Mouse (Mus musculus) forebrain, embryonic 14.5 days (tissue): ENCODE results near the gene Dbx1. TPM values are rescaled to one million over a fixed set of nuclear protein-coding genes. Genes with fewer than 3 reads are reported as not detected.

ENCODE experiments used
- ATAC-seq: fragments of 200-750 bp; cut with Nextera tagmentation; 2 replicates; pipeline ENCODE4 v1.8.0; 2017; ENCODE audit warnings: mild to moderate bottlenecking, moderate library complexity
- DNase-seq: peaks from one replicate; pipeline ENCODE4 v3.0.0-alpha.2; 2015; ENCODE audit warnings: low spot score
- H3K27ac ChIP-seq: fragments of 300-500 bp; sonication (generic); 2 replicates; pipeline ENCODE4 v1.5.1; 2014; ENCODE audit warnings: low read depth, mild to moderate bottlenecking, control low read depth, low read length, moderate library complexity
- H3K27me3 ChIP-seq: fragments of 300-500 bp; sonication (generic); replicated peaks from 2 replicates; pipeline ENCODE4 v1.6.1; 2014; ENCODE audit warnings: low read length, control low read depth, mixed read lengths; ENCODE audit not compliant: control insufficient read depth, insufficient read depth
- H3K36me3 ChIP-seq: fragments of 300-500 bp; sonication (generic); 2 replicates; pipeline ENCODE4 v1.6.1; 2014; ENCODE audit warnings: low read length, control low read depth; ENCODE audit not compliant: control insufficient read depth, insufficient read depth
- H3K4me1 ChIP-seq: fragments of 300-500 bp; sonication (generic); 2 replicates; pipeline ENCODE4 v1.6.1; 2014; ENCODE audit warnings: antibody characterized with exemption, low read length, control low read depth; ENCODE audit not compliant: control insufficient read depth, insufficient read depth
- H3K4me2 ChIP-seq: fragments of 300-500 bp; sonication (generic); 2 replicates; pipeline ENCODE4 v1.6.1; 2014; ENCODE audit warnings: mild to moderate bottlenecking, control low read depth, low read length
- H3K4me3 ChIP-seq: fragments of 300-500 bp; sonication (generic); 2 replicates; pipeline ENCODE4 v1.5.1; 2014; ENCODE audit warnings: low read depth, low read length, control low read depth
- H3K9ac ChIP-seq: fragments of 300-500 bp; sonication (generic); 2 replicates; pipeline ENCODE4 v1.6.1; 2014; ENCODE audit warnings: mild to moderate bottlenecking, low read length, control low read depth, moderate library complexity
- H3K9me3 ChIP-seq: fragments of 300-500 bp; sonication (generic); replicated peaks from 2 replicates; pipeline ENCODE4 v1.6.1; 2016; ENCODE audit warnings: low read length, control low read depth, mixed read lengths; ENCODE audit not compliant: control insufficient read depth
- WGBS: fragments of 180-500 bp; shearing (Covaris S2); extraction: QIAGEN DNeasy Blood & Tissue Kit; methylation state at CpG from one replicate; pipeline ENCODE4 v1.1.7; 2014; 5-methylcytosine and 5-hydroxymethylcytosine counted together
- polyA plus RNA-seq: library from polyadenylated mRNA; unstranded; fragments of >200 nt; fragmentation: Nextera tagmentation; extraction: Ambion mirVana; gene quantifications from 2 replicates; pipeline ENCODE4 v1.2.1, GENCODE M21; 2014

The Dbx1 gene
- polyA plus RNA-seq, 1 experiment from 2014 or later = 3.8 TPM

DNA sequence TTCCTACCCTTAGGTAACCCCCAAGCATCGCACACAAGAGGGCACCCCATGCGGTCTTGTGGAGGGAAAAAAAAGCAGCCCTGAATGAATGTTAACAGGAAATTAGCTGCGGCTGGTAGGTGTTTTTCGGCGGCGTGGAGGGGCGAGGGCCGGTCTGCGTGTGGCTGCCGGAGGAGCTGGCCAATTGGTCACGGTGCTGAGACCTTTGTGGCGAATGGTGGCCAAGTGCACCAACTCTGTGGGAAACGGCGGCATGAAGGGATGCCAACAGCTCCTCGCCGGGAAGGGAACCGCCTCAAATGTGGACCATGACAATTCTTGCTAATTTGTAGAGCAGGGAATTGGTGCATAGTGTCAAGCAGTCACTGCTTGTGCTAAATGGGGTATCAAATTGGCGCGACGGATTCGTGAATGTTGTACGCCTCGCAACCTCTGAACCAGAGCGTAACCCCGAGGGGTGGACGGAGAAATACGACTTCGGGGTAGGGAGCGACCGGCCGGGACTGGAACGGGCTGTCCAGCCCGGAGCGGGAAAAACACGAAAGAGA is 1.5 kb downstream of the Dbx1 start:
- Histone ChIP-seq H3K9ac (no peak overlapping the region), H3K27ac (no peak overlapping the region), H3K4me1 (peaks cover 11% of the 10 kb centered on the region), H3K4me2 (peak overlapping the region; percentile 47; the same call in 1 of the 2 replicates), H3K36me3 (no peaks in the 10 kb centered on the region), H3K27me3 (peaks cover 81% of the 10 kb centered on the region), H3K9me3 (no peaks in the 10 kb centered on the region), H3K4me3 (peak overlapping the region; percentile 6; the same call in 1 of the 2 replicates)
- ATAC-seq (no peak), DNase-seq (no peak)
- WGBS = 0% methylated on average over 35 of the region's 35 CpGs

DNA sequence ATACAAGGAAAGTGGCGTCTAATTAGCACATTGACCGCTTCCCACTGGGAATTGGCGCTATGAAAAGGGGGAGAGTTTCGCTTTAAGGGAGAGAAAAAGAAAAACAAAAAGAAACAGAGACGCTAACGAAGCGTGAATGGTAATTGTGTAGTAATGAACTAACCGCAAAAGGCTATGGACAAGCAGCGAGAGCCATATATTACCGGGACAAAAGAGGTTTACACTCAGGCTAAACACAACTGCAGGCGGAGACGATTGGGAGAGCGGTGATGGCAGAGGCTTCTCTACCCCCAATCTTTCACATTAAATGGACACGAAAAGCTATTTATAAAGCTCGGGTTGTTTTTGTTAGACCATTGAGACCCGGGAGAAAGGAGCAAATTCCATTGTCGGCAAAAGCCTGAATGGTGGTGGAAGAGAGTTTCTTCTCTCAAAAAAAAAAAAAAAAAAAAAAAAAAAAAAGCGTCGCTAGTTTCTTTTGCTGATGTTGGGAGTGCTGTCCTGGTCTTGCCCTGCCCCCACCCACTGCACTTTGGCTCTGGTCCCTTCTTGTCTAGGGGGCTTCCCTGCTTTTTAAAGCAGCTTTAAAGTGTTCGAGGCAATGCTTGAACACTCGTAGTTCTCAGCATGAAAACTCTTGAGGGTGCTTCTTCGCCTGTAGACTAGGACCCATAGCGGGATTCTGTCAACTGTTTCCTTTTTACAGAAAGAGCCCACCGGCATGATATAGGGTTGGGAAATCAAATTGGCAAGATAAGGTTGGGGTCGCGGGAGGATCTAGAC is 2.2 kb downstream of the Dbx1 start:
- Histone ChIP-seq H3K27ac (no peak overlapping the region), H3K4me1 (peaks cover 11% of the 10 kb centered on the region)
- ATAC-seq = peak; percentile 56; the same call in 1 of the 2 replicates

DNA sequence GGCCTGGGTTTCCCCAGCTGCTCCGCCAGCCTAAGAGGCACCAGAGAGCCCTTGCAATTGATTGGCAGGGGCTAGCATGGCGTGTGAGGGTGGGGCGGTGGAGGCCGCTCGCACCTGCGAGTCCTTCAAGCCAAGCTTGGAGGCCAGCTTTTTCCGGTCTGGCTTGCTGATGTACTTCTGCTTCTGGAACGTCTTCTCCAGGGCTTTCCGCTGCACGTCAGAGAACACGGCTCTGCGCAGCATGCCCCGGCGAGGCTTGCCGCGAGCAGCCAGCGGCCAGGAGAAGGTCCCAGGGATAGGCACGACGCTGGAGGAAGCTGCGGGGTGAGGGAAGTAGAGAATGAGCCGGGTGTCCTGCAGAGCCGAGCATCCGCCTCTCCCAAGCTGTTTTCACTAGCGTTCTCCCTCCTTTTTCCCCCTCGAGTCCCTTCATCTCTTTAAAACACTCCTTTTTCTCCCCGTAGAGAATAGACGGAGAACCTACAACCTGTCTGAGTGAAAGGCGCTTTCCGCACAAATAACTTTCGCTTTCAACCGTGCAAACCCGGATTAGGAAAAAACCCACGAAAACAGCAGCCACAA is 3.2 kb downstream of the Dbx1 start:
- under 1% methylated on average over 33 of the region's 33 CpGs for WGBS
- H3K9ac ChIP-seq = peak overlapping the region; percentile 38; the same call in 1 of the 2 replicates

More for the DNA sequence above, 2.2 kb downstream of the Dbx1 start:
- Histone ChIP-seq H3K9ac (no peak overlapping the region), H3K4me3 (peak overlapping the region; percentile 17), H3K27me3 (peaks cover 79% of the 10 kb centered on the region), H3K36me3 (no peaks in the 10 kb centered on the region), H3K4me2 (peak overlapping the region; percentile 47), H3K9me3 (no peaks in the 10 kb centered on the region)
- peak; percentile 84 for DNase-seq
- under 1% methylated on average over 26 of the region's 26 CpGs for WGBS

DNA sequence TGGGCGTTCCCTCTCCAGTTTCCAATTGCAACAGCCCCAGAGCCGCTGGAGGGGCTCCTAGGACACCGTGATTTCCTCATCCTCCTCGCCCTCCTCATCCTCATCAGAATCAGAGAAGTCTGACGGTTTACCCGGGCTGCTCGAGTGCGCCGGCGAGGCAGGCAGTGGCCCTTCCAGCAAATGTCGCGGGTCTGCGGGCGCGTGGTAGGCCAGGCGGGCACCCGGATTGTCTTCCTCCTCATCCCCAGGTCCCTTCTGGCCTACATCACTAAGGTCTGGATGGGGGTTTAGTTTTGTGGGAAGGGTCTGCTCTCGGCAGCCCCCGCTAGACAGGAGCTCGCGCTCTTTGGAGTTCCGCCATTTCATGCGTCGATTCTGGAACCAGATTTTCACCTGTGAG is 4.3 kb downstream of the Dbx1 start:
- ATAC-seq (no peak), DNase-seq (no peak)
- H3K9me3 ChIP-seq = no peaks in the 10 kb centered on the region
- H3K9ac ChIP-seq = no peak overlapping the region
- H3K4me3 ChIP-seq = no peak overlapping the region
- peaks cover 85% of the 10 kb centered on the region for H3K27me3 ChIP-seq
- no peak overlapping the region for H3K27ac ChIP-seq
- peaks cover 11% of the 10 kb centered on the region for H3K4me1 ChIP-seq
- H3K4me2 ChIP-seq = no peak overlapping the region
- no peaks in the 10 kb centered on the region for H3K36me3 ChIP-seq
- WGBS = 4% methylated on average over 24 of the region's 24 CpGs

More for the DNA sequence above, 3.2 kb downstream of the Dbx1 start:
- H3K27ac ChIP-seq = no peak overlapping the region
- DNase-seq (peak; percentile 51), ATAC-seq (peak; percentile 35)
- peak overlapping the region; percentile 47 for H3K4me2 ChIP-seq
- peaks cover 77% of the 10 kb centered on the region for H3K27me3 ChIP-seq
- peaks cover 11% of the 10 kb centered on the region for H3K4me1 ChIP-seq
- no peaks in the 10 kb centered on the region for H3K9me3 ChIP-seq
- H3K36me3 ChIP-seq = no peaks in the 10 kb centered on the region
- peak overlapping the region; percentile 17 for H3K4me3 ChIP-seq

DNA sequence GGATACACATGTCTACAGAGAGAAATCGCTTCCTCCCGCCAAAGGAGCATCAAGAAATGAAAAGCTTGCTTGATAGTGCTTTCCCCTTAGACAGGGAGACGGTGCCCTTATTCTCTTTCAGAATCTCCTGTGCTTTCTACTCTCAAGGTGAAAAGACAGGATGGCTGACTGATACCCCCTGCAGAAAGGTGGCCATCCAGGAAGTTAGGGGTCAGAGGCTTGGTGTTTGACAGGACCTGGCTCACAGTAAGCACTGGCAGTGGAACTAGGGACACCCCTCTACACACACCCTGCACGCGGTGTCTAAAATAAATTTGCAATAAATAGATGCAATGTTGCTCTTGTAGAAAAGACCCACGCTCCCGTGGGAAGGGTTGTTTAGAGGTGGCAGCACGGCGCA is 4.8 kb downstream of the Dbx1 start:
- DNase-seq = no peak
- Histone ChIP-seq H3K9ac (no peak overlapping the region), H3K4me2 (no peak overlapping the region)

DNA sequence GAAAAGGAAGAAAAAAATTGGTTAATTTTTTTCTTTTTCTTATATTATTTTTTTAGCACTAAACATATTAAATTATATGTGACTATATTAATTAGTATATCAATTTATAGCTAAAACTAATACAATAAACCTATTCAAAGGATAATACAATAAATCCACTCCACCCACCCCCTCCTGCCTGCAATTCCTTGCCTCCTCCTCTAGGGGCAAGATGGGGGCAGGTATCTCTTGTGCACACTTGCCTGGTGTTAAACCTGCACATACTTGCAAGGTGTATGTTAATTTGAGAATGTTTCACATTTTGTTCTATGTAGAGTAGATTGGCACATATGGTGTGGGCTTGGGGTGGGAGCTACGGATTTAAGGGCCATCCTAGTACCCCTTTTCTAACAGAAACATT is 16.5 kb downstream of the Dbx1 start:
- Histone ChIP-seq H3K9me3 (no peaks in the 10 kb centered on the region), H3K4me1 (no peaks in the 10 kb centered on the region), H3K4me2 (no peak overlapping the region), H3K27ac (no peak overlapping the region), H3K36me3 (no peaks in the 10 kb centered on the region), H3K27me3 (peaks cover 53% of the 10 kb centered on the region), H3K9ac (no peak overlapping the region), H3K4me3 (no peak overlapping the region)
- ATAC-seq (no peak), DNase-seq (no peak)
- WGBS = 74% methylated on average over 1 of the region's 1 CpGs

More for the DNA sequence above, 4.8 kb downstream of the Dbx1 start:
- H3K4me1 ChIP-seq = peaks cover 11% of the 10 kb centered on the region
- H3K36me3 ChIP-seq = no peaks in the 10 kb centered on the region
- no peaks in the 10 kb centered on the region for H3K9me3 ChIP-seq
- H3K27ac ChIP-seq = no peak overlapping the region
- ATAC-seq = no peak
- 12% methylated on average over 9 of the region's 9 CpGs for WGBS
- peaks cover 85% of the 10 kb centered on the region for H3K27me3 ChIP-seq
- H3K4me3 ChIP-seq = no peak overlapping the region

DNA sequence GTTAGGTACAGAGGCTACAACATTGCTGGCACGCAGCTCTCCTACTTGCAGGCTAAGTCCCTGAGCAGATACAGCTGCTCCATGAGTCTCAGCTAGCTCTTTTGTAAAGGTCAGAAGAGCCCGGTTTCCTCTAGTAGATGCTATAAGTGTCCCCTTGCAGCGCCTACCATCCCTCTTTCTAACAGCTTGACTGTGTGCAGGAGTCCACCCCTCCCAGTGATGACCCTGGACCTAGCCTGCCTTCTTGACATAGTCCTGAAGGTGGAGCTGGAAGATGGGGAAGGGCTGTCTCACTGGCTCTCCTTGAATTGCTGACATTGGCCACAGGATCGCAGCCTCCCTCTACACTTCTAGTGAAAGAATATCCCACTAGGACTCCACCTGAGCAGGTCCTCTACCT is 19.6 kb downstream of the Dbx1 start:
- Histone ChIP-seq H3K9me3 (no peaks in the 10 kb centered on the region), H3K4me1 (no peaks in the 10 kb centered on the region), H3K27ac (no peak overlapping the region), H3K36me3 (no peaks in the 10 kb centered on the region), H3K4me3 (no peak overlapping the region), H3K4me2 (no peak overlapping the region), H3K9ac (no peak overlapping the region), H3K27me3 (peaks cover 38% of the 10 kb centered on the region)
- no peak for DNase-seq
- no peak for ATAC-seq
- WGBS = 75% methylated on average over 4 of the region's 4 CpGs

DNA sequence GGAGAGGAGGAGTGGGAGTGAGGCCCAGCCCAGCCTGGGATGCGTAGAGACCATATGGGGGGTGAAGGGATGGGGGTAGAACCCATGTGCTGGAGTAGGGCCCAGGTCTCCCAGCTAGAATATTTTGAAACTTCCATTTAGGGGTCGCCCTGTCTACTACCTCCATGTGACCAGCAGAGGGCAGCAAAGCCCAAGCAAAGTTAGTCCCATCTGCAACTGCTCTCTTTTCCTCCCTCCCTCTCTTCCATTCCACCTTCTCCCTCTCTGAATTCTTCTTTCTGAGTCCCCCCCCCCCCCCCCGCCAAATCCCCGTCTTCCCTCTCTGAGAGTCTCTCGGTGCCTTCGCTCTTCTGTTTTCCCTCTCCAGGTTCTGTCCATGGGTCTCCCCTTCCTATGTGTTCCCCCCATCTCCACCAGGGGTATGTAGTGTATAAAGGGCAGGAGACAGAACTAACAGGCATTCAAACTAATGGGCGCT is 20.4 kb downstream of the Dbx1 start:
- WGBS = 2% methylated on average over 7 of the region's 7 CpGs
- H3K9ac ChIP-seq = no peak overlapping the region
- ATAC-seq (peak; percentile 79), DNase-seq (peak; percentile 86)
- no peak overlapping the region for H3K27ac ChIP-seq
- H3K27me3 ChIP-seq = peaks cover 37% of the 10 kb centered on the region
- H3K9me3 ChIP-seq = no peaks in the 10 kb centered on the region
- no peak overlapping the region for H3K4me3 ChIP-seq
- H3K4me1 ChIP-seq = no peaks in the 10 kb centered on the region
- H3K4me2 ChIP-seq = no peak overlapping the region
- H3K36me3 ChIP-seq = no peaks in the 10 kb centered on the region
